In genomic region chr4:134734038-134734628, GRCm38 (mm10) we compare ENCODE assay signal across 8 mouse cellular contexts. TPM values are rescaled to one million over a fixed set of nuclear protein-coding genes. Genes with fewer than 3 reads are reported as not detected.
DNase-seq lines count a peak whose midpoint lies in the region; ATAC-seq and TF ChIP-seq lines count a peak whose summit lies in the region.

No protein-coding gene starts in this region.

- peak; percentile 82 for DNase-seq in 3134 (ENCODE audit: extremely low read depth, insufficient read length, low spot score)
- DNase-seq in Patski (ENCODE audit: low read depth, low spot score), result peak; percentile 70
- peak; percentile 93 for DNase-seq in embryonic facial prominence, embryonic 14.5 days (ENCODE audit: low spot score)
- peak; percentile 76 to 84 for DNase-seq in heart, postnatal 14 days
- DNase-seq in limb, embryonic 11.5 days (ENCODE audit: low spot score), result peak; percentile 66
- DNase-seq in natural killer cell, adult 2 months (ENCODE audit: low spot score in 2 of 2), result peak; percentile 57 to 66
- peak; percentile 76 for DNase-seq in yolk sac, embryonic 10.5 days (ENCODE audit: low spot score)
- DNase-seq in frontal cortex, postnatal 25 days (ENCODE audit: low spot score in 2 of 2), result no peak

- no peaks in the 10 kb centered on the region for H3K27me3 ChIP-seq in Patski
- H3K27me3 ChIP-seq in embryonic facial prominence, embryonic 14.5 days (replicated peaks; ENCODE audit: control insufficient read depth, insufficient read depth, low read length), result no peaks in the 10 kb centered on the region
- no peaks in the 10 kb centered on the region for H3K27me3 ChIP-seq in limb, embryonic 11.5 days (ENCODE audit: control insufficient read depth, insufficient read depth, low read length)

- no peak for TF ChIP-seq CTCF in Patski (IDR thresholded peaks at IDR 0.05)

- in situ Hi-C loops in Patski (cut with MboI; ENCODE audit: low pct_unique_long_range_greater_than_20kb), result no loop called here

- H3K4me1 ChIP-seq in embryonic facial prominence, embryonic 14.5 days (ENCODE audit: control insufficient read depth, insufficient read depth, low read length), result peaks cover 58% of the 10 kb centered on the region
- H3K4me1 ChIP-seq in limb, embryonic 11.5 days (ENCODE audit: control insufficient read depth, insufficient read depth, low read length), result peaks cover 38% of the 10 kb centered on the region

- H3K4me3 ChIP-seq in embryonic facial prominence, embryonic 14.5 days (ENCODE audit: low read depth, low read length), result no peak overlapping the region
- no peak overlapping the region for H3K4me3 ChIP-seq in limb, embryonic 11.5 days (ENCODE audit: low read depth, low read length)

- H3K27ac ChIP-seq in embryonic facial prominence, embryonic 14.5 days (replicated peaks; ENCODE audit: low read depth, low read length), result peak overlapping the region; percentile 62
- peak overlapping the region; percentile 30; the same call in 1 of the 2 replicates for H3K27ac ChIP-seq in limb, embryonic 11.5 days (replicated peaks; ENCODE audit: low read depth, low read length)

- peak; percentile 92 for ATAC-seq in Patski
- peak; percentile 88 for ATAC-seq in embryonic facial prominence, embryonic 14.5 days (ENCODE audit: low read depth)
- 0 out of 2 replicates have a peak, but pooled peaks have one; percentile 65 for ATAC-seq in limb, embryonic 11.5 days (ENCODE audit: insufficient number of reproducible peaks, low FRiP score, low TSS enrichment, low read depth)

- POLR2A ChIA-PET in Patski (lab: Charles Lee), result no interaction called here

- peak overlapping the region; percentile 4; the same call in 1 of the 2 replicates for H3K4me2 ChIP-seq in embryonic facial prominence, embryonic 14.5 days (ENCODE audit: low read depth, low read length)
- no peak overlapping the region; the same call in 1 of the 2 replicates for H3K4me2 ChIP-seq in limb, embryonic 11.5 days (ENCODE audit: low read depth, severe bottlenecking)

- CTCF ChIA-PET in Patski (lab: Charles Lee), result interaction anchor here (0.9 kb wide), 1 partner anchor 12 kb away, joined by 4 read pairs; no protein-coding TSS in a partner anchor

- 10% methylated on average over 11 of the region's 13 CpGs for WGBS in embryonic facial prominence, embryonic 14.5 days
- WGBS in limb, embryonic 11.5 days, result 7% methylated on average over 13 of the region's 13 CpGs

- intact Hi-C loops in heart, postnatal 14 days (cut with DNase I), result no loop called here

- no peaks in the 10 kb centered on the region for H3K36me3 ChIP-seq in embryonic facial prominence, embryonic 14.5 days (ENCODE audit: control insufficient read depth, insufficient read depth, low read length)
- no peaks in the 10 kb centered on the region for H3K36me3 ChIP-seq in limb, embryonic 11.5 days (ENCODE audit: control insufficient read depth, insufficient read depth, low read length)

- no peak overlapping the region for H3K9ac ChIP-seq in embryonic facial prominence, embryonic 14.5 days (ENCODE audit: low read depth, low read length)
- H3K9ac ChIP-seq in limb, embryonic 11.5 days (ENCODE audit: low read length), result no peak overlapping the region

- H3K9me3 ChIP-seq in embryonic facial prominence, embryonic 14.5 days (ENCODE audit: control insufficient read depth, low read length), result no peaks in the 10 kb centered on the region
- no peaks in the 10 kb centered on the region for H3K9me3 ChIP-seq in limb, embryonic 11.5 days (ENCODE audit: control insufficient read depth, low read length)

RNA-seq across cellular contexts. Expression of gene Man1c1, which starts 30.0 kb away (rescaled TPM):
- polyA plus RNA-seq in Patski (2021), result 16.2 TPM
- polyA plus RNA-seq in embryonic facial prominence, embryonic 14.5 days (2014; fragmentation: Nextera tagmentation; extraction: Ambion mirVana), result 5.1 and 6.5 TPM in 2 replicates
- total RNA-seq in heart, postnatal 14 days (2021), result 10 to 100 TPM; 25.1 to 25.8 TPM
- polyA plus RNA-seq in limb, embryonic 11.5 days (2014; fragmentation: Nextera tagmentation; extraction: Ambion mirVana), result 2.2 and 2.6 TPM in 2 replicates

RNA-seq across cellular contexts. Expression of gene Ldlrap1, which starts 33.7 kb away (rescaled TPM):
- 17.1 TPM for polyA plus RNA-seq in Patski (2021)
- 22.5 and 22.9 TPM in 2 replicates for polyA plus RNA-seq in embryonic facial prominence, embryonic 14.5 days (2014; fragmentation: Nextera tagmentation; extraction: Ambion mirVana)
- 10 to 100 TPM; 18.3 to 18.6 TPM for total RNA-seq in heart, postnatal 14 days (2021)
- 14.5 and 16.8 TPM in 2 replicates for polyA plus RNA-seq in limb, embryonic 11.5 days (2014; fragmentation: Nextera tagmentation; extraction: Ambion mirVana)

Comparison
In these comparisons a context has a peak if more than half of its experiments do, and no peak if none do; other contexts are left out.
1. DNase-seq: peak in 3134 (single experiment), Patski (single experiment), embryonic facial prominence, embryonic 14.5 days (single experiment), heart, postnatal 14 days (2 of 2), limb, embryonic 11.5 days (single experiment), natural killer cell, adult 2 months (2 of 2) and yolk sac, embryonic 10.5 days (single experiment); none in frontal cortex, postnatal 25 days (0 of 2).
2. Peak in every context shown above with its lines, with median percentiles within 50 percentile points of each other: ATAC-seq.